Mouse (Mus musculus): ENCODE data around the gene Mas1. TPM values are rescaled to one million over a fixed set of nuclear protein-coding genes. Genes with fewer than 3 reads are reported as not detected.

The Mas1 gene
- polyA plus RNA-seq, 1 experiment = 0.25 TPM

GRCm38 (mm10) chr17:12854386-12854785 is 13.6 kb downstream of the Mas1 start:
- H3K27ac ChIP-seq (ENCODE audit: insufficient read depth, low read length) = no peak overlapping the region
- peaks cover 2% of the 10 kb centered on the region for H3K4me1 ChIP-seq (ENCODE audit: control insufficient read depth, insufficient read depth, low read length)
- no peaks in the 10 kb centered on the region for H3K9me3 ChIP-seq (replicated peaks; ENCODE audit: control insufficient read depth, insufficient read depth, low read length, poor library complexity, severe bottlenecking)
- TF ChIP-seq EP300 (IDR thresholded peaks at IDR 0.05; ENCODE audit: insufficient read depth, low read depth, low read length) (no peak), POLR2A (IDR thresholded peaks at IDR 0.05; ENCODE audit: insufficient read depth, low read length) (no peak), CTCF (IDR thresholded peaks at IDR 0.05; ENCODE audit: low read depth, low read length) (no peak)
- no peak overlapping the region for H3K9ac ChIP-seq (ENCODE audit: low read depth, poor library complexity, severe bottlenecking)
- no peaks in the 10 kb centered on the region for H3K27me3 ChIP-seq (ENCODE audit: control insufficient read depth, insufficient read depth, low read length, poor library complexity, severe bottlenecking)
- no peaks in the 10 kb centered on the region for H3K36me3 ChIP-seq (ENCODE audit: control insufficient read depth, insufficient read depth, low read length, poor library complexity, severe bottlenecking)
- H3K4me3 ChIP-seq (ENCODE audit: low read depth, low read length) = no peak overlapping the region

GRCm38 (mm10) chr17:12853821-12854220 is 14.1 kb downstream of the Mas1 start:
- H3K27me3 ChIP-seq (ENCODE audit: control insufficient read depth, insufficient read depth, low read length, poor library complexity, severe bottlenecking) = no peaks in the 10 kb centered on the region

GRCm38 (mm10) chr17:12851689-12852088 is 16.3 kb downstream of the Mas1 start:
- TF ChIP-seq POLR2A (IDR thresholded peaks at IDR 0.05; ENCODE audit: insufficient read depth, low read length) (no peak), EP300 (IDR thresholded peaks at IDR 0.05; ENCODE audit: insufficient read depth, low read depth, low read length) (no peak), CTCF (IDR thresholded peaks at IDR 0.05; ENCODE audit: low read depth, low read length) (no peak)
- Histone ChIP-seq H3K4me1 (ENCODE audit: control insufficient read depth, insufficient read depth, low read length) (peaks cover 2% of the 10 kb centered on the region), H3K4me3 (ENCODE audit: low read depth, low read length) (no peak overlapping the region), H3K9ac (ENCODE audit: low read depth, poor library complexity, severe bottlenecking) (no peak overlapping the region), H3K27ac (ENCODE audit: insufficient read depth, low read length) (no peak overlapping the region), H3K9me3 (replicated peaks; ENCODE audit: control insufficient read depth, insufficient read depth, low read length, poor library complexity, severe bottlenecking) (no peaks in the 10 kb centered on the region), H3K36me3 (ENCODE audit: control insufficient read depth, insufficient read depth, low read length, poor library complexity, severe bottlenecking) (no peaks in the 10 kb centered on the region), H3K27me3 (ENCODE audit: control insufficient read depth, insufficient read depth, low read length, poor library complexity, severe bottlenecking) (no peaks in the 10 kb centered on the region)

More at GRCm38 (mm10) chr17:12853821-12854220, 14.1 kb downstream of the Mas1 start:
- Histone ChIP-seq H3K9ac (ENCODE audit: low read depth, poor library complexity, severe bottlenecking) (no peak overlapping the region), H3K4me3 (ENCODE audit: low read depth, low read length) (no peak overlapping the region), H3K36me3 (ENCODE audit: control insufficient read depth, insufficient read depth, low read length, poor library complexity, severe bottlenecking) (no peaks in the 10 kb centered on the region), H3K9me3 (replicated peaks; ENCODE audit: control insufficient read depth, insufficient read depth, low read length, poor library complexity, severe bottlenecking) (no peaks in the 10 kb centered on the region), H3K27ac (ENCODE audit: insufficient read depth, low read length) (no peak overlapping the region), H3K4me1 (ENCODE audit: control insufficient read depth, insufficient read depth, low read length) (peaks cover 2% of the 10 kb centered on the region)
- TF ChIP-seq EP300 (IDR thresholded peaks at IDR 0.05; ENCODE audit: insufficient read depth, low read depth, low read length) (no peak), POLR2A (IDR thresholded peaks at IDR 0.05; ENCODE audit: insufficient read depth, low read length) (no peak), CTCF (IDR thresholded peaks at IDR 0.05; ENCODE audit: low read depth, low read length) (no peak)

- TF ChIP-seq EP300 (IDR thresholded peaks at IDR 0.05; ENCODE audit: insufficient read depth, low read depth, low read length) = no peak
- no peak for TF ChIP-seq CTCF (IDR thresholded peaks at IDR 0.05; ENCODE audit: low read depth, low read length)
- no peak for TF ChIP-seq POLR2A (IDR thresholded peaks at IDR 0.05; ENCODE audit: insufficient read depth, low read length)
- H3K36me3 ChIP-seq (ENCODE audit: control insufficient read depth, insufficient read depth, low read length, poor library complexity, severe bottlenecking) = no peaks in the 10 kb centered on the region
- peaks cover 2% of the 10 kb centered on the region for H3K4me1 ChIP-seq (ENCODE audit: control insufficient read depth, insufficient read depth, low read length)
- H3K27ac ChIP-seq (ENCODE audit: insufficient read depth, low read length) = no peak overlapping the region
- H3K27me3 ChIP-seq (ENCODE audit: control insufficient read depth, insufficient read depth, low read length, poor library complexity, severe bottlenecking) = no peaks in the 10 kb centered on the region
- H3K4me3 ChIP-seq (ENCODE audit: low read depth, low read length) = no peak overlapping the region
- no peak overlapping the region for H3K9ac ChIP-seq (ENCODE audit: low read depth, poor library complexity, severe bottlenecking)
- H3K9me3 ChIP-seq (replicated peaks; ENCODE audit: control insufficient read depth, insufficient read depth, low read length, poor library complexity, severe bottlenecking) = no peaks in the 10 kb centered on the region
These were observed 18.1 kb downstream of the Mas1 start for GRCm38 (mm10) chr17:12849778-12850382.

- Histone ChIP-seq H3K4me1 (ENCODE audit: control insufficient read depth, insufficient read depth, low read length) (peaks cover under 1% of the 10 kb centered on the region), H3K9me3 (replicated peaks; ENCODE audit: control insufficient read depth, insufficient read depth, low read length, poor library complexity, severe bottlenecking) (no peaks in the 10 kb centered on the region), H3K27me3 (ENCODE audit: control insufficient read depth, insufficient read depth, low read length, poor library complexity, severe bottlenecking) (no peaks in the 10 kb centered on the region), H3K36me3 (ENCODE audit: control insufficient read depth, insufficient read depth, low read length, poor library complexity, severe bottlenecking) (no peaks in the 10 kb centered on the region), H3K4me3 (ENCODE audit: low read depth, low read length) (no peak overlapping the region), H3K27ac (ENCODE audit: insufficient read depth, low read length) (no peak overlapping the region), H3K9ac (ENCODE audit: low read depth, poor library complexity, severe bottlenecking) (no peak overlapping the region)
- TF ChIP-seq EP300 (IDR thresholded peaks at IDR 0.05; ENCODE audit: insufficient read depth, low read depth, low read length) (0 out of 2 replicates have a peak, but pooled peaks have one; percentile 30), POLR2A (IDR thresholded peaks at IDR 0.05; ENCODE audit: insufficient read depth, low read length) (no peak), CTCF (IDR thresholded peaks at IDR 0.05; ENCODE audit: low read depth, low read length) (no peak)
These were observed 20.2 kb downstream of the Mas1 start for GRCm38 (mm10) chr17:12847736-12848135.

GRCm38 (mm10) chr17:12846474-12846873 is 21.5 kb downstream of the Mas1 start:
- Histone ChIP-seq H3K36me3 (ENCODE audit: control insufficient read depth, insufficient read depth, low read length, poor library complexity, severe bottlenecking) (no peaks in the 10 kb centered on the region), H3K27ac (ENCODE audit: insufficient read depth, low read length) (no peak overlapping the region), H3K9ac (ENCODE audit: low read depth, poor library complexity, severe bottlenecking) (no peak overlapping the region), H3K27me3 (ENCODE audit: control insufficient read depth, insufficient read depth, low read length, poor library complexity, severe bottlenecking) (no peaks in the 10 kb centered on the region), H3K9me3 (replicated peaks; ENCODE audit: control insufficient read depth, insufficient read depth, low read length, poor library complexity, severe bottlenecking) (no peaks in the 10 kb centered on the region), H3K4me3 (ENCODE audit: low read depth, low read length) (no peak overlapping the region), H3K4me1 (ENCODE audit: control insufficient read depth, insufficient read depth, low read length) (no peaks in the 10 kb centered on the region)
- TF ChIP-seq POLR2A (IDR thresholded peaks at IDR 0.05; ENCODE audit: insufficient read depth, low read length) (no peak), CTCF (IDR thresholded peaks at IDR 0.05; ENCODE audit: low read depth, low read length) (no peak), EP300 (IDR thresholded peaks at IDR 0.05; ENCODE audit: insufficient read depth, low read depth, low read length) (no peak)
